Mouse (Mus musculus) heart, embryonic 13.5 days (tissue): ENCODE measurements at regions not wholly inside any gene's neighbourhood (a gene's known extent, or its start where the extent isn't known, plus 50 kb on each side); places are given as distances from the start of the nearest gene placed in this dataset.

Source experiments
- ATAC-seq: fragments of 200-750 bp; cut with Nextera tagmentation; 2 replicates; pipeline ENCODE4 v1.8.0; 2017; ENCODE audit warnings: moderate TSS enrichment; ENCODE audit not compliant: insufficient number of reproducible peaks, low FRiP score, low TSS enrichment; ENCODE audit errors: extremely low read depth
- H3K27ac ChIP-seq: fragments of 300-500 bp; sonication (generic); replicated peaks from 2 replicates; pipeline ENCODE4 v1.5.1; 2015; ENCODE audit warnings: moderate library complexity, mild to moderate bottlenecking, inconsistent platforms
- H3K27me3 ChIP-seq: fragments of 300-500 bp; sonication (generic); replicated peaks from 2 replicates; pipeline ENCODE4 v1.6.1; 2015; ENCODE audit warnings: mild to moderate bottlenecking, inconsistent platforms
- H3K36me3 ChIP-seq: fragments of 300-500 bp; sonication (generic); 2 replicates; pipeline ENCODE4 v1.6.1; 2015; ENCODE audit warnings: mild to moderate bottlenecking, inconsistent platforms
- H3K4me1 ChIP-seq: fragments of 300-500 bp; sonication (generic); 2 replicates; pipeline ENCODE4 v1.6.1; 2015; ENCODE audit warnings: inconsistent platforms
- H3K4me2 ChIP-seq: fragments of 300-500 bp; sonication (generic); 2 replicates; pipeline ENCODE4 v1.6.1; 2015; ENCODE audit warnings: inconsistent platforms, mild to moderate bottlenecking, moderate library complexity
- H3K4me3 ChIP-seq: fragments of 300-500 bp; sonication (generic); 2 replicates; pipeline ENCODE4 v1.5.1; 2015; ENCODE audit warnings: moderate library complexity, mild to moderate bottlenecking, inconsistent platforms
- H3K9ac ChIP-seq: fragments of 300-500 bp; sonication (generic); 2 replicates; pipeline ENCODE4 v1.6.1; 2015; ENCODE audit warnings: inconsistent platforms, mild to moderate bottlenecking, moderate library complexity
- H3K9me3 ChIP-seq: fragments of 300-500 bp; sonication (generic); 2 replicates; pipeline ENCODE4 v1.6.1; 2016; ENCODE audit warnings: inconsistent platforms
- WGBS: fragments of 180-500 bp; shearing (Covaris S2); methylation state at CpG from one replicate; pipeline ENCODE4 v1.1.7; 2015; ENCODE audit warnings: mixed read lengths; 5-methylcytosine and 5-hydroxymethylcytosine counted together

DNA sequence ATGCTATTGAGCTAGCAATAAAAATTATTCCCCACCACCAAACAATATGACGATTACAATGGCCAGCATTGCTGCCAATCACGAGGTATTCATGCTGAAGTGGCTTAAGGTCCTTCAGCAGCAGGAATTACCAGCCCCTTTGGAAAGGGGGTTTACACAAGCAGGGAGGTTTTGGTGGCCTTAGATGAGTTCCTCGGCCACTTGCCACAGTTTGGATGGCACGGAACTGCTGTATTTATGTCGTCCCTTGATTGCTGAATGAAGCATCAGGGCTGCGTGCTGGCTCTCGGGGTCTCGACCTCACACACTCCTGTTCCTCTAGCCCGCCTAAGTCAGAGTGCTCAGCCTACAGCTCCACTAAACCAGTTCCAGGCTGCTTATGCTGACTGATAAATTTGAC, 361.2 kb upstream of the Nfe2l3 start:
- 59% methylated on average over 9 of the region's 9 CpGs for WGBS

DNA sequence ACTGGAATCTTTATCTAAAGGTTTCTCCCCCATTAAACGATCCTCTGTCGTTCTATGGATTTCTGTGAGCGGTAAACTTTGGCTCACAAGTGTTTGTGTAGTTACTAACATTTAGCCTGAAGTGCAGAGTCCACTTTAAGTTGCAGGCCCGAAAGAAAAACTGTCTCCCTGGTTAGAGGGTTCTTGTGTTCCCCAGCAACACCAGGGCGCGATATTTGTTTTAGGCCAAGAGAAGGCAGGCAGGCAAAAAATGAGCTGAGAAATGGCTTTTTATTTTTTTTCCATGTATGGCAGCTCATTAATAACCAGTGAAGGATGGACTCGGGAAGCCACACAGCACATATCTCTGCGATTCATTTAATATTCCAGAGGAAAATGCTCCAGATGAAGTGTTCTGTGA, 357.4 kb upstream of the Nfe2l3 start:
- H3K9ac ChIP-seq: no peak overlapping the region
- H3K27me3 ChIP-seq: no peaks in the 10 kb centered on the region
- H3K9me3 ChIP-seq: no peaks in the 10 kb centered on the region
- 72% methylated on average over 8 of the region's 8 CpGs for WGBS
- H3K36me3 ChIP-seq: no peaks in the 10 kb centered on the region
- ATAC-seq: no peak
- H3K4me3 ChIP-seq: no peak overlapping the region
- peaks cover 24% of the 10 kb centered on the region for H3K4me1 ChIP-seq
- H3K4me2 ChIP-seq: no peak overlapping the region
- no peak overlapping the region for H3K27ac ChIP-seq

More for the DNA sequence above, 361.2 kb upstream of the Nfe2l3 start:
- Histone ChIP-seq H3K9me3 (no peaks in the 10 kb centered on the region), H3K27me3 (0 out of 2 replicates have a peak, but pooled peaks cover 2% of the 10 kb centered on the region), H3K4me2 (no peak overlapping the region), H3K4me1 (peaks cover 4% of the 10 kb centered on the region; the same call in 1 of the 2 replicates), H3K4me3 (no peak overlapping the region), H3K9ac (no peak overlapping the region), H3K36me3 (no peaks in the 10 kb centered on the region), H3K27ac (no peak overlapping the region)
- no peak for ATAC-seq

DNA sequence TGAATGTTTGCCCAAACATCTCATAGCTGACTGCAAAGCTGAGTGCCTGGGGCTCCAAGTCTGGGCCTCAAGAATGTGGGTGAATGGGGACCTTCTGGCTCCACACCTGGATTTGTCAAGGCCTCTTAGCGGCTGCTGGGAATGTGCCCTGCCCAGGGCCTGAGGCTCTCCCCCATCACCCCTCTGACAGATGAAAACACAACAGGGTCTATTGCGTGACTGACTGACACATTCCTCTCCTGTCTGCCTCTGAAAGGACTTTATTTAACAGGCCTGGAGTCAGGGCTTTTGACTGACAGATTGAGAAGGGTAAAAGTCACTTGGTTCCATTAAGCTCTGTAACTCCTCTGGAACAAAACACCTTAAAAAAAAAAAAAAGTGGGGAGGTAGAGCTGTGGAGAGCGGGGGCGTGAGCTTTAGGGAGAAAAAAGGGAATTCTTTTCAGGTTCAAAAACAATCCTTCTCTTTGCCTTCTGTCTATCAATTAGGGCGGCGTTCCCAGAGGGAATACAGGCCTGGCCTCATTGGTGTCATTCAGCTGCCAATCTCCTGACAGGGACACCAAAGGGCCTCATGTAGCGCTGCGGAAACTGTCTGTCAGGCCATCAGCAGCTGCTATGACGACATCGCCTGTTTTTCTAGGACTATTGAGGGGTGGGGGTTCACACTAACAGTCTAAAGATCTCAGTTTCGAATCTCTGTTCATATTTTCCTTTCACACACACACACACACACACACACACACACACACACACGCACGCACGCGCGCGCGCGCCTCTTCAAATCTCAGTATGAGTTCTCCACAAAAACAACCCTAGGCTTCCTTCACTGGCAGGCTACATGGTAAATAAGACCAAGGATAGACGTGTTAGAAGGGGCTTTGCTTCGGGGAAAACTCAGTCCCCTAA, 355.4 kb upstream of the Nfe2l3 start:
- no peak overlapping the region for H3K4me2 ChIP-seq
- peak overlapping the region; percentile 66 for H3K27ac ChIP-seq
- H3K9me3 ChIP-seq: no peaks in the 10 kb centered on the region
- no peak overlapping the region for H3K9ac ChIP-seq
- no peaks in the 10 kb centered on the region for H3K36me3 ChIP-seq
- peaks cover 20% of the 10 kb centered on the region for H3K4me1 ChIP-seq
- 65% methylated on average over 21 of the region's 21 CpGs for WGBS
- H3K4me3 ChIP-seq: no peak overlapping the region
- no peaks in the 10 kb centered on the region for H3K27me3 ChIP-seq
- peak; percentile 19; the same call in 1 of the 2 replicates for ATAC-seq

DNA sequence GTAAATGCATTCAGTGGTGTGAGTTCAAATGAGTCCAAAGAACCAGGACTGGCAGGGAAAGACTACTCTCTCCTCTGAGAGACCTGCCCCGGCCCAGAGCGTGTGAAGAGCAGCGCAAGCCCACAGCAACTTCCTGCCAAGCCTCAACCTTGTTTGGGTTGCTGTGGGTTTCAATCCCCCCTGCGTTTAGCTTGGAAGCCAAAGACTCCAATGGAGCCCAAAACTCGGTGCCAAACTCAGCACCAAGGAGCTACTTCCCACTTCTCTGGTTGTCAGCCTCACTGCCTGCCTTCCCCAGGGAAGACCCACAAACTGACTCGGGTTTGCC, 354.7 kb upstream of the Nfe2l3 start:
- no peaks in the 10 kb centered on the region for H3K36me3 ChIP-seq
- whole genome bisulfite sequencing: 64% methylated on average over 6 of the region's 6 CpGs
- no peak for ATAC-seq
- no peak overlapping the region for H3K9ac ChIP-seq
- peak overlapping the region; percentile 6 for H3K4me2 ChIP-seq
- H3K4me1 ChIP-seq: peaks cover 20% of the 10 kb centered on the region
- no peaks in the 10 kb centered on the region for H3K9me3 ChIP-seq
- peak overlapping the region; percentile 66 for H3K27ac ChIP-seq
- H3K4me3 ChIP-seq: no peak overlapping the region
- H3K27me3 ChIP-seq: no peaks in the 10 kb centered on the region

DNA sequence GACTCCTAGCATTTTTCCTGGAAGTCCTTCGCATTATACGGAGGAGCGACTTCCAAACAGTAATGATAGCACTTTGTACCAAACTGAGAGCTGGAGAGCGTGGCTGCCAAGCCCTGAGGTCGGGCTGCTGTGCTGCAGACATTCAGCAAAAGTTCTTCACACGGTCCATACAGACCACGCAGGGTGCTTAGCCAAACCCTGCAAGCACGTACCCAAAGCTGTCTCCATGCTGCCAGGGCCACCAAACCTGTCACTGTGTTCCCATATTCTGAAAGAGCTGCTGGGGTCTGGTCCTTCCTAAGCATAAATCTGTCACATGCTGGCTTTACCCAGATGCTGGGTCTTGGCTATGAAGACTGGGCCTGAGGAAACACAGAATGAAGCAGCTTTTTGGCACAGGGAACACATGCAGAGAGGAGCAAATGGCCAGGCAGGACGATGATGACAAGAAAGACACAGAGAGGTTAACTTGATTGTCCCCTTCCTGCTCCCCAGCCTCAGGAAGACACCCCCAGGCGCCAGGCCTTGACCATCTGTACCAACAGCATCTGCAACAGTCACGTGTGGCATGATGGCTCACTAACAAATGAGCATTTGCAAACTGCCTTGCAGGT, 354.0 kb upstream of the Nfe2l3 start:
- no peak overlapping the region for H3K4me3 ChIP-seq
- H3K4me1 ChIP-seq: peaks cover 25% of the 10 kb centered on the region
- ATAC-seq: no peak
- peak overlapping the region; percentile 66; the same call in 1 of the 2 replicates for H3K27ac ChIP-seq
- no peaks in the 10 kb centered on the region for H3K27me3 ChIP-seq
- no peak overlapping the region for H3K9ac ChIP-seq
- WGBS: 69% methylated on average over 11 of the region's 11 CpGs
- no peaks in the 10 kb centered on the region for H3K9me3 ChIP-seq
- peak overlapping the region; percentile 6 for H3K4me2 ChIP-seq
- no peaks in the 10 kb centered on the region for H3K36me3 ChIP-seq

DNA sequence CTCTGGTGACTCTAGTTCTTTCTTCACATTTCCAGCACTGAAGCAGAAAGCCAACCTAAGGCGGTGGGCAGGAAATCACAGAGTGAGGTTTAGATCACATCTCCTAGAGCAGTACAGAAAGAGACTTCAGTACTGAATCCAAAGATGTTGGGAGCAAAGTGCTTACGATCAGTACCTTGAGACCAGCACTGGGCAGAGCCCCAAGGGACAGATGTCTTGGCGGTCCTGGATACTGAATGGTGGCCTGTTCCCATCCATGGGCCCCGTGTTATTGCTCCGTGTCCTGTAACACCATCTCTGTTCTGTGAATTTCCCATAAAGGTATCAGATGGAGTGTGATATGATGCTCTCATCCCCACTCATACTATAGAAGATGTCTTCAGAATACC, 353.5 kb upstream of the Nfe2l3 start:
- Histone ChIP-seq H3K4me1 (peaks cover 28% of the 10 kb centered on the region), H3K36me3 (no peaks in the 10 kb centered on the region), H3K9ac (no peak overlapping the region), H3K27me3 (no peaks in the 10 kb centered on the region), H3K4me2 (no peak overlapping the region), H3K4me3 (no peak overlapping the region), H3K9me3 (no peaks in the 10 kb centered on the region), H3K27ac (no peak overlapping the region)
- no peak for ATAC-seq
- 89% methylated on average over 5 of the region's 5 CpGs for WGBS

DNA sequence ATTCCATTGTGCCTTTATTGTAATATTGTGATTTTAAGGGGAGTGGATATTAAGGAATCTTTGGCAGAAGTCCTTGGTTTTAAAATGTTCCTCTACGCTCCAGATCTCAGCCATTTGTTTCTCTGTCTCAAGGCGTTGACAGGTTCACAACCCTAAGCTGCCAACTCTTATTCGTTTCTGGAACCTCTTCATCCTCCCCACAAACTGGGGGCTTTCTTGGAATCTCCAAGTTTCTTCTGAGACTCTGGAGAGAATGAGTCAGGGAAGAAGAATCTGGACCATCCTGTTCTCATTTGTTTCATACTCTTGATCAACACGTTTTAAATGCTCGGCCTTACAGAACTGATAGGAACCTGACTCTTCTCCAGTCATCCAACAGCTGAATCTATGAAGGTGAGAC, 351.4 kb upstream of the Nfe2l3 start:
- H3K9ac ChIP-seq: no peak overlapping the region
- no peaks in the 10 kb centered on the region for H3K9me3 ChIP-seq
- ATAC-seq: no peak
- no peaks in the 10 kb centered on the region for H3K36me3 ChIP-seq
- H3K4me1 ChIP-seq: peaks cover 36% of the 10 kb centered on the region
- no peak overlapping the region for H3K4me3 ChIP-seq
- 58% methylated on average over 5 of the region's 5 CpGs for WGBS
- H3K27ac ChIP-seq: peak overlapping the region; percentile 68
- no peaks in the 10 kb centered on the region for H3K27me3 ChIP-seq
- H3K4me2 ChIP-seq: no peak overlapping the region

DNA sequence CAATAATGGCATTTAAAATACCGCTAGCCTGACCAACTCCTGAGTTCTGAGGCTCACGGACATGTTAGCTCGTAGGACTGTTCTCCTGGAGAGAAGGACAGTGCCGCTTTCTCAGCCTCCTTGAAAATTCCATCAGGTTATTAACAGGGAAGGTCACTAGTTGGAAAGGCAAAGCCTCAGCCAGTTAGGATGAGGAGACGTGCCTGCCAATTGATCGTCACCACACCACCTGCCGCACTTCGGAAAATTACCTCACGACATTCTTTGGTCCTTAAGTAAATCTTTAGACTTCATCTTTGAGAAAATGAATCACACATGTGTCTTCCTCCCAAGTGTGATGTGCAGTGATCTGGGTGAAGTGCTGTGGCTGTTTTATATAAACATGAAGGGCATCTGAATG, 347.8 kb upstream of the Nfe2l3 start:
- Histone ChIP-seq H3K9ac (no peak overlapping the region), H3K9me3 (no peaks in the 10 kb centered on the region), H3K27me3 (no peaks in the 10 kb centered on the region), H3K4me3 (no peak overlapping the region), H3K27ac (no peak overlapping the region), H3K36me3 (no peaks in the 10 kb centered on the region), H3K4me1 (peaks cover 16% of the 10 kb centered on the region), H3K4me2 (no peak overlapping the region)
- ATAC-seq: no peak
- 71% methylated on average over 9 of the region's 9 CpGs for WGBS

DNA sequence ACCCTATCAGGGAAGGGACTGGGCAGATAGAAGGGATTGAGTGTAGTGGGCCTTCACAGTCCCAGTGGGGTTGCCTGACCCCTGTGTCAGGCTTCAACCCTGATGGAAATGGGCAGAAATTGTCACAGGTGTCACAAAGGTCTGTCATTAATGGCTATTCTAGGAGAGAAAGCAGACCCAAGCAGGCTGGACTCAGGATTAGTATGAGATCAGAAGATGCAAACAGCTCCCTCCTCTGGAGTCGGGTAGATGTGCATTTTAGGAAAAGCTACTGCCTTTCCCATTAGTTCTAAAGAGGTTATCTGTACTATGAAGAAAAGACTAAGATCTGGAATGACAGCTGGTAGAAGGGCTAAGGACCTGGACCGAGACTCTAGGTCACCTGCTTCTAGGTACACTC, 346.9 kb upstream of the Nfe2l3 start:
- Histone ChIP-seq H3K4me3 (no peak overlapping the region), H3K27me3 (no peaks in the 10 kb centered on the region), H3K36me3 (no peaks in the 10 kb centered on the region), H3K9me3 (no peaks in the 10 kb centered on the region), H3K4me1 (peaks cover 16% of the 10 kb centered on the region), H3K27ac (no peak overlapping the region), H3K4me2 (no peak overlapping the region), H3K9ac (no peak overlapping the region)
- 42% methylated on average over 2 of the region's 2 CpGs for WGBS
- no peak for ATAC-seq

DNA sequence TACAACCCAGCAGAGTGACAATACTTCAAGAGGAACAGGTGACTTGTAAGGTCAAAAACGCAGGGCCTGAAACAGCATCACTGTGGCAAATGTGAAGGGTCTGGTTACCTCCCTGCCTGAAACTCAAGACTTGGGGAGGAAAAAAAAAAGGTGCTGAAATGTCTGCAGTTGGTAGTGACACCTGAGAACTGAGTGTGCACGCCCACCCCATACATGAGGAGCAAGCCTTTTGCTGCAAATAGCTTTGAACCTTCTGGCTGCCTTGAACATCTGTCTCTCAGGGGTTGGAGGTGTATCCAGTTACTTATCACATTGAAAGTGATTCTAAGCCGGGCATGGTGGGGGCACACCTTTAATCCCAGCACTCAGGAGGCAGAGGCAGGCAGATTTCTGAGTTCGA, 346.1 kb upstream of the Nfe2l3 start:
- H3K4me3 ChIP-seq: no peak overlapping the region
- 70% methylated on average over 4 of the region's 4 CpGs for WGBS
- H3K9ac ChIP-seq: no peak overlapping the region
- no peaks in the 10 kb centered on the region for H3K9me3 ChIP-seq
- ATAC-seq: no peak
- no peaks in the 10 kb centered on the region for H3K36me3 ChIP-seq
- H3K4me2 ChIP-seq: no peak overlapping the region
- H3K27ac ChIP-seq: no peak overlapping the region
- H3K27me3 ChIP-seq: no peaks in the 10 kb centered on the region
- H3K4me1 ChIP-seq: peaks cover 16% of the 10 kb centered on the region

DNA sequence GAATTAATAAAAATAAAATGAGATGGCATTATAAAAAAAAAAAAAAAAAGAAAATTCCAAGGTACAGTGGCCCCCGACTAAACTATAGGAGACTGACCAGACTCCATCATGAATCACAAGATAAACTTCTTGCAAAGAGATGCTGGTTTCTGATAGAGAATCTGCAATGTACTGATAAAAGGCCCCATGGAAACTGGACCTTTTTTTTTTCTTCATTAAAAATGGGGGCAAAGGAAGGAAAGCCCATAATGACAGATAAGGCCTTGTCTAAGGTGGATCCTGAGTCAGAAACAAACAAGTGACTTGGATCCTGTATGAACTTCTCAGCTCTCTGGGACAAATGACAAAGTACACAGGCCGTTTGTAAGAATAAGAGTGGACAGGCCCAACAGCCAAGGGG, 344.7 kb upstream of the Nfe2l3 start:
- H3K4me1 ChIP-seq: peaks cover 16% of the 10 kb centered on the region
- no peaks in the 10 kb centered on the region for H3K9me3 ChIP-seq
- no peak for ATAC-seq
- H3K4me2 ChIP-seq: no peak overlapping the region
- H3K9ac ChIP-seq: no peak overlapping the region
- WGBS: 57% methylated on average over 2 of the region's 2 CpGs
- H3K27ac ChIP-seq: no peak overlapping the region
- no peaks in the 10 kb centered on the region for H3K36me3 ChIP-seq
- no peaks in the 10 kb centered on the region for H3K27me3 ChIP-seq
- no peak overlapping the region for H3K4me3 ChIP-seq
